Mouse (Mus musculus) ES-Bruce4 (cell line): ENCODE results near the gene Tpmt.

Source experiments
- CTCF ChIP-seq: IDR thresholded peaks from one replicate; pipeline ENCODE4 v1.8.1; 2011; ENCODE audit warnings: low read depth, low read length
- EP300 ChIP-seq: IDR thresholded peaks from 2 replicates; pipeline ENCODE4 v1.6.1; 2011; ENCODE audit warnings: low read depth, low read length; ENCODE audit not compliant: insufficient read depth
- POLR2A ChIP-seq: IDR thresholded peaks from one replicate; pipeline ENCODE4 v1.8.1; 2011; ENCODE audit warnings: low read length; ENCODE audit not compliant: insufficient read depth

DNA sequence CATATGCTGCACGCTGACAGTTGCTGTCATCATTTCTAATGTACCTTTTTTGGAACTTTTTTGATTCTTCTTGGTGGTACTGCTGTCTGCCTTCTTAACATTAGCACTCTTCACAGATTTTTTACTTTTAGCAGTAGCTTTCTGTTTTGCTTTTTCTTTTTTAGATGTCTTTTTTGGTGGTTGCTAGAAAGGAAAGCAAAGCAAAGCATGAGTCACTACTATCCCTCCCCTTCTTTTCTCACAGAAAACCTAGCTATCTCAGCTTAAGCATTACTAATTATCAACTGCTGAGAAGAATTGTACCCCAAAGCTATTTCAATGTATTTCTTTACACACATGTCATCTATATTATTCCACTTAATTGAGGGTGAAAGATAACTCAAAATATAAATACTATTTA, 43.9 kb upstream of the Tpmt start:
- TF ChIP-seq CTCF, result no peak
- no peak for TF ChIP-seq POLR2A
- no peak for TF ChIP-seq EP300
